Mouse (Mus musculus): ENCODE data around the gene Pgap2. TPM values are rescaled to one million over a fixed set of nuclear protein-coding genes. Genes with fewer than 3 reads are reported as not detected.

The Pgap2 gene
- total and polyA plus RNA-seq, 2 experiments from 2014 or later = 51.7 to 56.6 TPM

DNA sequence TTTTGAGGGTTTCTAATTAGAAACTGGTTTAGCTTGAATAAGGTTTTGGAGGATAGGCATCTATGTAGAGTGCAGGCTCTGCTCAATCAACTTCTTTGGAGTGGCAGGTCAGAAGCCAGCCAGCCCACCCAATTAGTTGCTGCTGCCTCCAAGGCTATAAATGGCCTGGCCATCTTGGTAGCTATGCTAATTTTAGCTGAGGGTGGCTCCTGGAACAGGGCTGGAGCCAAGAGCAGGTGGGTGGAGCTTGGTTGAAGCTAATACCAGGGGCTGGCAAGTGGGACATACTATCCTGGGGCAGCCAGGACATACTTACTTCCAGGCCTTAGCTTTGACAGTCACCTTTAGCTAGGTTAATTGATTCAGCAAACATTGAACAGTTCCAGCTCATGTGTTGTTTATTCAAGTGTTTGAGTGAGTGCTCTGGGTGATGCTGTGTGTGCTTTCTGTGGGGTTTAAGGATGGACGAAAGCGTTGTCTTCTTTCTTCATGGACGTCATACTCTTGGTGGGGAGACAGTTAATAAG lies 62.5 kb downstream of the Pgap2 start:
- Histone ChIP-seq H3K27me3 (ENCODE audit: insufficient read depth, low read length) (no peaks in the 10 kb centered on the region), H3K9me3 (ENCODE audit: low read length) (no peaks in the 10 kb centered on the region), H3K4me2 (ENCODE audit: low read depth, low read length, poor library complexity, severe bottlenecking) (no peak overlapping the region), H3K4me1 (ENCODE audit: insufficient read depth, low read length) (peaks cover 12% of the 10 kb centered on the region), H3K9ac (replicated peaks; ENCODE audit: low read length, poor library complexity, severe bottlenecking) (no peak overlapping the region), H3K4me3 (ENCODE audit: low read depth, low read length) (no peak overlapping the region), H3K27ac (ENCODE audit: low read depth, low read length) (no peak overlapping the region), H3K36me3 (ENCODE audit: insufficient read depth, low read length) (no peaks in the 10 kb centered on the region)
- DNase-seq (ENCODE audit: low spot score) (no peak), ATAC-seq (ENCODE audit: low FRiP score) (no peak)
- WGBS = 93% methylated on average over 3 of the region's 3 CpGs
- no peak for TF ChIP-seq CTCF (IDR thresholded peaks at IDR 0.05)

GRCm38 (mm10) chr7:102281403-102281802 lies 71.4 kb downstream of the Pgap2 start:
- no peak for ATAC-seq (ENCODE audit: low FRiP score)
- H3K9ac ChIP-seq (replicated peaks; ENCODE audit: low read length, poor library complexity, severe bottlenecking) = no peak overlapping the region
- DNase-seq (ENCODE audit: low spot score) = no peak
- no peak overlapping the region for H3K27ac ChIP-seq (ENCODE audit: low read depth, low read length)
- H3K36me3 ChIP-seq (ENCODE audit: insufficient read depth, low read length) = no peaks in the 10 kb centered on the region
- 92% methylated on average over 1 of the region's 1 CpGs for WGBS
- H3K4me3 ChIP-seq (ENCODE audit: low read depth, low read length) = no peak overlapping the region
- no peaks in the 10 kb centered on the region for H3K27me3 ChIP-seq (ENCODE audit: insufficient read depth, low read length)
- TF ChIP-seq CTCF (IDR thresholded peaks at IDR 0.05) = no peak
- H3K4me1 ChIP-seq (ENCODE audit: insufficient read depth, low read length) = no peaks in the 10 kb centered on the region
- H3K9me3 ChIP-seq (ENCODE audit: low read length) = no peaks in the 10 kb centered on the region
- H3K4me2 ChIP-seq (ENCODE audit: low read depth, low read length, poor library complexity, severe bottlenecking) = no peak overlapping the region

DNA sequence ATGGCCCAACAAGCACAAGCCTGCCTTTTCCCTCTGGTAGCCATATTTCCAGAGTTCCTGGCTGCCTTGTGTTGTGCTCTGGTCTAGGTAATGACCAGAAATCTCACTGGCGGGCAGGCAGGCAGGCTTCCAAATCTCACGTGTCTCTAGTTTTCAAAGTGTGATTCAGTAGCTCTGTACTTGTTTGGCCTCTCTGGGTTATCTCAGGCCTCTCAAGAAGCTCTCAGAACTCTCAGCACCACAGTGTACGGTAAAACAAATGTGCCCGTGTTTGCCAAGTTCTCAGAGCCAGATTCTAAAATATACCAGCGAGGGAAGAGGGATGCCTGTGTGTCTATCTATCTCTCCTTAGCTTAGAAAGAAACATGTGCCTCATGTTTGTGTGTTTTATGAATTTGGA lies 72.3 kb downstream of the Pgap2 start:
- no peaks in the 10 kb centered on the region for H3K9me3 ChIP-seq (ENCODE audit: low read length)
- DNase-seq (ENCODE audit: low spot score) = no peak
- H3K36me3 ChIP-seq (ENCODE audit: insufficient read depth, low read length) = no peaks in the 10 kb centered on the region
- no peaks in the 10 kb centered on the region for H3K27me3 ChIP-seq (ENCODE audit: insufficient read depth, low read length)
- H3K4me2 ChIP-seq (ENCODE audit: low read depth, low read length, poor library complexity, severe bottlenecking) = no peak overlapping the region
- TF ChIP-seq CTCF (IDR thresholded peaks at IDR 0.05) = no peak
- H3K27ac ChIP-seq (ENCODE audit: low read depth, low read length) = no peak overlapping the region
- H3K4me3 ChIP-seq (ENCODE audit: low read depth, low read length) = no peak overlapping the region
- 82% methylated on average over 5 of the region's 5 CpGs for WGBS
- ATAC-seq (ENCODE audit: low FRiP score) = no peak
- H3K9ac ChIP-seq (replicated peaks; ENCODE audit: low read length, poor library complexity, severe bottlenecking) = no peak overlapping the region
- no peaks in the 10 kb centered on the region for H3K4me1 ChIP-seq (ENCODE audit: insufficient read depth, low read length)

Other genes with a start within 250 kb of the Pgap2 start
- 7.7 and 12.9 TPM in 2 replicates for gene Il18bp, start 191.5 kb upstream of the Pgap2 start, total RNA-seq (2014; rRNA removed)
- 3.1 and 4.2 TPM in 2 replicates for gene Il18bp, start 191.5 kb upstream of the Pgap2 start, polyA plus RNA-seq (2015; fragmentation: Nextera tagmentation; extraction: Ambion mirVana)
- 31.3 and 40.7 TPM in 2 replicates for gene Rnf121, start 144.7 kb upstream of the Pgap2 start, total RNA-seq (2014; rRNA removed)
- 22.0 and 23.4 TPM in 2 replicates for gene Rnf121, start 144.7 kb upstream of the Pgap2 start, polyA plus RNA-seq (2015; fragmentation: Nextera tagmentation; extraction: Ambion mirVana)
- gene Xndc1, start 144.7 kb upstream of the Pgap2 start, total RNA-seq (2014; rRNA removed) = 17.3 and 18.0 TPM in 2 replicates
- gene Xndc1, start 144.7 kb upstream of the Pgap2 start, polyA plus RNA-seq (2015; fragmentation: Nextera tagmentation; extraction: Ambion mirVana) = 14.6 and 15.5 TPM in 2 replicates
- 2.1 and 2.2 TPM in 2 replicates for gene Xntrpc, start 144.5 kb upstream of the Pgap2 start, total RNA-seq (2014; rRNA removed)
- gene Xntrpc, start 144.5 kb upstream of the Pgap2 start, polyA plus RNA-seq (2015; fragmentation: Nextera tagmentation; extraction: Ambion mirVana) = 0.22 and 0.60 TPM in 2 replicates
- 0.24 TPM in 1 of 2 replicates, not detected in the other for gene Trpc2, start 127.1 kb upstream of the Pgap2 start, total RNA-seq (2014; rRNA removed)
- gene Trpc2, start 127.1 kb upstream of the Pgap2 start, polyA plus RNA-seq (2015; fragmentation: Nextera tagmentation; extraction: Ambion mirVana) = 0.43 TPM in 1 of 2 replicates, not detected in the other
- gene Art1, start 108.5 kb upstream of the Pgap2 start, total RNA-seq (2014; rRNA removed) = 0.33 TPM in 1 of 2 replicates, not detected in the other
- gene Art1, start 108.5 kb upstream of the Pgap2 start, polyA plus RNA-seq (2015; fragmentation: Nextera tagmentation; extraction: Ambion mirVana) = 0.18 and 0.22 TPM in 2 replicates
- gene Art5, start 100.7 kb upstream of the Pgap2 start, total RNA-seq (2014; rRNA removed) = 0.49 TPM in 1 of 2 replicates, not detected in the other
- 0.18 and 0.23 TPM in 2 replicates for gene Art5, start 100.7 kb upstream of the Pgap2 start, polyA plus RNA-seq (2015; fragmentation: Nextera tagmentation; extraction: Ambion mirVana)
- 0.05 TPM in 1 of 2 replicates, not detected in the other for gene Chrna10, start 93.4 kb upstream of the Pgap2 start, total RNA-seq (2014; rRNA removed)
- not detected in 2 replicates for gene Chrna10, start 93.4 kb upstream of the Pgap2 start, polyA plus RNA-seq (2015; fragmentation: Nextera tagmentation; extraction: Ambion mirVana)
- gene Nup98, start within 50 bp of the Pgap2 start, total RNA-seq (2014; rRNA removed) = 36.3 and 39.5 TPM in 2 replicates
- gene Nup98, start within 50 bp of the Pgap2 start, polyA plus RNA-seq (2015; fragmentation: Nextera tagmentation; extraction: Ambion mirVana) = 10.0 and 10.2 TPM in 2 replicates
- gene Rhog, start 45.8 kb downstream of the Pgap2 start, total RNA-seq (2014; rRNA removed) = 11.0 and 11.3 TPM in 2 replicates
- 15.8 and 17.2 TPM in 2 replicates for gene Rhog, start 45.8 kb downstream of the Pgap2 start, polyA plus RNA-seq (2015; fragmentation: Nextera tagmentation; extraction: Ambion mirVana)
- 26.6 and 30.7 TPM in 2 replicates for gene Stim1, start 57.6 kb downstream of the Pgap2 start, total RNA-seq (2014; rRNA removed)
- 15.4 and 17.1 TPM in 2 replicates for gene Stim1, start 57.6 kb downstream of the Pgap2 start, polyA plus RNA-seq (2015; fragmentation: Nextera tagmentation; extraction: Ambion mirVana)
- gene Rrm1, start 231.5 kb downstream of the Pgap2 start, total RNA-seq (2014; rRNA removed) = 31.2 and 35.6 TPM in 2 replicates
- 25.0 and 26.1 TPM in 2 replicates for gene Rrm1, start 231.5 kb downstream of the Pgap2 start, polyA plus RNA-seq (2015; fragmentation: Nextera tagmentation; extraction: Ambion mirVana)